Mouse (Mus musculus): ENCODE results near the gene Tut1. TPM values are rescaled to one million over a fixed set of nuclear protein-coding genes. Genes with fewer than 3 reads are reported as not detected.
"Not testable (repeated sequence)": the region's sequence is repeated elsewhere in the genome, so short reads cannot be mapped to it uniquely, and the experiment has no call there.

Gene Tut1
- total RNA-seq, 1 experiment from 2014 or later, result 23.2 TPM

GRCm38 (mm10) chr19:8991245-8991870 is 37.7 kb downstream of the Tut1 start:
- ATAC-seq (replicated peaks in 1 of 2; ENCODE audit: insufficient read depth in 1 of 2, low FRiP score in 2 of 2, low TSS enrichment in 1 of 2, low read depth in 1 of 2, poor library complexity in 2 of 2, severe bottlenecking in 2 of 2), result no peak

- no peak for ATAC-seq (replicated peaks in 1 of 2; ENCODE audit: insufficient read depth in 1 of 2, low FRiP score in 2 of 2, low TSS enrichment in 1 of 2, low read depth in 1 of 2, poor library complexity in 2 of 2, severe bottlenecking in 2 of 2)
These were observed 38.5 kb downstream of the Tut1 start for GRCm38 (mm10) chr19:8991871-8992735.

GRCm38 (mm10) chr19:8992769-8993624 is 39.4 kb downstream of the Tut1 start:
- peak; percentile 51 to 63 for ATAC-seq (replicated peaks in 1 of 2; ENCODE audit: insufficient read depth in 1 of 2, low FRiP score in 2 of 2, low TSS enrichment in 1 of 2, low read depth in 1 of 2, poor library complexity in 2 of 2, severe bottlenecking in 2 of 2)

GRCm38 (mm10) chr19:8993625-8993912 is 39.9 kb downstream of the Tut1 start:
- ATAC-seq (replicated peaks in 1 of 2; ENCODE audit: insufficient read depth in 1 of 2, low FRiP score in 2 of 2, low TSS enrichment in 1 of 2, low read depth in 1 of 2, poor library complexity in 2 of 2, severe bottlenecking in 2 of 2), result no peak

GRCm38 (mm10) chr19:8994813-8995607 is 41.4 kb downstream of the Tut1 start:
- no peak for ATAC-seq (replicated peaks in 1 of 2; ENCODE audit: insufficient read depth in 1 of 2, low FRiP score in 2 of 2, low TSS enrichment in 1 of 2, low read depth in 1 of 2, poor library complexity in 2 of 2, severe bottlenecking in 2 of 2)

GRCm38 (mm10) chr19:8996601-8997000 is 43.0 kb downstream of the Tut1 start:
- no peak for ATAC-seq (replicated peaks in 1 of 2; ENCODE audit: insufficient read depth in 1 of 2, low FRiP score in 2 of 2, low TSS enrichment in 1 of 2, low read depth in 1 of 2, poor library complexity in 2 of 2, severe bottlenecking in 2 of 2)

GRCm38 (mm10) chr19:8997546-8997945 is 43.9 kb downstream of the Tut1 start:
- ATAC-seq (replicated peaks in 1 of 2; ENCODE audit: insufficient read depth in 1 of 2, low FRiP score in 2 of 2, low TSS enrichment in 1 of 2, low read depth in 1 of 2, poor library complexity in 2 of 2, severe bottlenecking in 2 of 2), result peak; percentile 94 to 96

- no peak for ATAC-seq (replicated peaks in 1 of 2; ENCODE audit: insufficient read depth in 1 of 2, low FRiP score in 2 of 2, low TSS enrichment in 1 of 2, low read depth in 1 of 2, poor library complexity in 2 of 2, severe bottlenecking in 2 of 2)
These were observed 44.9 kb downstream of the Tut1 start for GRCm38 (mm10) chr19:8998546-8998945.

GRCm38 (mm10) chr19:8999223-8999622 is 45.6 kb downstream of the Tut1 start:
- ATAC-seq (replicated peaks in 1 of 2; ENCODE audit: insufficient read depth in 1 of 2, low FRiP score in 2 of 2, low TSS enrichment in 1 of 2, low read depth in 1 of 2, poor library complexity in 2 of 2, severe bottlenecking in 2 of 2), result no peak

- ATAC-seq (replicated peaks in 1 of 2; ENCODE audit: insufficient read depth in 1 of 2, low FRiP score in 2 of 2, low TSS enrichment in 1 of 2, low read depth in 1 of 2, poor library complexity in 2 of 2, severe bottlenecking in 2 of 2), result not testable (repeated sequence)
These were observed 53.3 kb downstream of the Tut1 start for GRCm38 (mm10) chr19:9006915-9007314.

Other genes with a start within 250 kb of the Tut1 start
- 88.1 and 113 TPM in 2 replicates for gene Slc3a2, start 230.5 kb upstream of the Tut1 start, total RNA-seq (2017)
- 58.5 and 90.9 TPM in 2 replicates for gene Wdr74, start 218.0 kb upstream of the Tut1 start, total RNA-seq (2017)
- gene 1700092M07Rik, start 213.1 kb upstream of the Tut1 start, total RNA-seq (2017), result not detected in 2 replicates
- gene Stx5a, start 212.4 kb upstream of the Tut1 start, total RNA-seq (2017), result 90.9 and 120 TPM in 2 replicates
- gene Nxf1, start 196.8 kb upstream of the Tut1 start, total RNA-seq (2017), result 87.8 and 104 TPM in 2 replicates
- 22.0 and 51.0 TPM in 2 replicates for gene Tmem223, start 182.9 kb upstream of the Tut1 start, total RNA-seq (2017)
- 35.0 and 65.5 TPM in 2 replicates for gene Tmem179b, start 179.4 kb upstream of the Tut1 start, total RNA-seq (2017)
- 12.3 and 15.6 TPM in 2 replicates for gene Taf6l, start 167.4 kb upstream of the Tut1 start, total RNA-seq (2017)
- 58.9 and 69.7 TPM in 2 replicates for gene Polr2g, start 155.3 kb upstream of the Tut1 start, total RNA-seq (2017)
- gene Zbtb3, start 151.3 kb upstream of the Tut1 start, total RNA-seq (2017), result 1.1 and 3.7 TPM in 2 replicates
- 61.0 and 83.7 TPM in 2 replicates for gene Ttc9c, start 134.5 kb upstream of the Tut1 start, total RNA-seq (2017)
- gene Hnrnpul2, start 133.8 kb upstream of the Tut1 start, total RNA-seq (2017), result 67.9 and 104 TPM in 2 replicates
- gene AC129217.1, start 124.1 kb upstream of the Tut1 start, total RNA-seq (2017), result not detected in 2 replicates
- 49.6 and 52.7 TPM in 2 replicates for gene Bscl2, start 116.4 kb upstream of the Tut1 start, total RNA-seq (2017)
- gene Gng3, start 114.7 kb upstream of the Tut1 start, total RNA-seq (2017), result 0.38 TPM in 1 of 2 replicates, not detected in the other
- not detected in 2 replicates for gene Lrrn4cl, start 103.1 kb upstream of the Tut1 start, total RNA-seq (2017)
- gene Ubxn1, start 82.4 kb upstream of the Tut1 start, total RNA-seq (2017), result 174 and 180 TPM in 2 replicates
- 117 and 118 TPM in 2 replicates for gene Uqcc3, start 72.9 kb upstream of the Tut1 start, total RNA-seq (2017)
- 5.8 and 26.3 TPM in 2 replicates for gene Lbhd1, start 70.1 kb upstream of the Tut1 start, total RNA-seq (2017)
- gene Gm49403, start 69.9 kb upstream of the Tut1 start, total RNA-seq (2017), result not detected in 2 replicates
- gene 1810009A15Rik, start 65.0 kb upstream of the Tut1 start, total RNA-seq (2017), result 43.8 and 69.3 TPM in 2 replicates
- gene Gm49416, start 64.9 kb upstream of the Tut1 start, total RNA-seq (2017), result not detected in 2 replicates
- 10.9 and 13.2 TPM in 2 replicates for gene Ints5, start 60.8 kb upstream of the Tut1 start, total RNA-seq (2017)
- 70.1 and 70.6 TPM in 2 replicates for gene Ganab, start 55.8 kb upstream of the Tut1 start, total RNA-seq (2017)
- gene B3gat3, start 33.5 kb upstream of the Tut1 start, total RNA-seq (2017), result 17.2 and 26.8 TPM in 2 replicates
- 2.1 and 3.1 TPM in 2 replicates for gene Rom1, start 24.5 kb upstream of the Tut1 start, total RNA-seq (2017)
- gene Eml3, start 24.3 kb upstream of the Tut1 start, total RNA-seq (2017), result 25.4 and 27.2 TPM in 2 replicates
- 148 and 167 TPM in 2 replicates for gene Mta2, start 12.0 kb upstream of the Tut1 start, total RNA-seq (2017)
- gene Eef1g, start 13.2 kb downstream of the Tut1 start, total RNA-seq (2017), result 700 and 731 TPM in 2 replicates
- gene Ahnak, start 35.4 kb downstream of the Tut1 start, total RNA-seq (2017), result 28.0 and 41.8 TPM in 2 replicates
- gene Scgb1a1, start 134.1 kb downstream of the Tut1 start, total RNA-seq (2017), result not detected in 2 replicates
- gene Asrgl1, start 181.8 kb downstream of the Tut1 start, total RNA-seq (2017), result 35.4 TPM in 2 replicates

Measured in hematopoietic stem cell, adult 5-6 weeks (primary cell).